Mouse (Mus musculus) natural killer cell, adult 2 months (primary cell): ENCODE measurements around the gene Cc2d1b.

Experiments
- DNase-seq, 2 experiments: peaks; one replicate each; pipeline ENCODE4 v3.0.0; 2022; ENCODE audit warnings: low spot score in 2 of 2

The Cc2d1b gene

DNA sequence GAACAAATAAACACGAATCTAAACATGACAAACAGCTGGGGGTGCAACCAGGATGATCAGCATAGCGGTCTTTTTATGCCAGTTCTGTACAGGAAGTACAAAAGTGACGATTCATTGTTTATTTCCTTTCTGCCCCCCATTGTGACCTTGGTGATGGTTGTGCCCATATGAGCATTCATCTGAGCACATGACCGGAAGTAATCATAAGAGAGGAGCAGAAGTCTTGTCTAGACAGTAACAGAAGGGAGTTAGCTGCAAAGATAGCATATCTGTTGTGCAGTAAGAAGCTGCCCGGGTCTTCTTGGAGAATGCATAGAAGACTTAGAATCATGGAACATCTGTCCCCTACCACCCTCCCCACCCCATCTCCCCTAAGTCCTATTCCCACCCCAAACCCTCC lies 19.0 kb downstream of the Cc2d1b start:
- peak; percentile 30 to 40 for DNase-seq

DNA sequence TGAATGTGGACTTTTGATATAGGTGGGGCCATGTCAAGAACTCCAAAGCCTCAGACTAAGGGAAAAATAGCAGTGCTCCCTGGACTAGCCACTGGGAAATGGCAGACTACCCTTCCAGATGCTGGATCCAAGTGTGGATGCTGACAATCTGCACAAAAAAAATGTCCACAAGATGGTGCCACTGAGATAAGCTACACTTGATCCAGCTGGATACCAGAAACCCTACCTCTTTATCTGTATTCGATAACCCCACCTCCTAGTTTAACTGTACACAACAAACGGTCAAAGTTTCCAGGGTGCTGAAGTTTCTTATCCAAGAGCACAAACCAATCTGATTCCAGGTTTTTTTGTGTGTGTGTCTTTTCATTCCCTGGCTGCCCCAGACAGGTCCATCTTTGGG lies 44.7 kb downstream of the Cc2d1b start:
- no peak for DNase-seq
